Mouse (Mus musculus) stomach, embryonic 14.5 days (tissue): ENCODE measurements at regions not wholly inside any gene's neighbourhood (a gene's known extent, or its start where the extent isn't known, plus 50 kb on each side); places are given as distances from the start of the nearest gene placed in this dataset.
"Not testable (repeated sequence)": the region's sequence is repeated elsewhere in the genome, so short reads cannot be mapped to it uniquely, and the experiment has no call there.

Experiments used
- ATAC-seq: fragments of 200-750 bp; cut with Nextera tagmentation; 2 replicates; pipeline ENCODE4 v1.8.0; 2017; ENCODE audit warnings: low read depth, moderate TSS enrichment; ENCODE audit not compliant: insufficient number of reproducible peaks, insufficient read depth, low FRiP score
- H3K27ac ChIP-seq: fragments of 300-500 bp; sonication (generic); 2 replicates; pipeline ENCODE4 v1.5.1; 2014; ENCODE audit warnings: mild to moderate bottlenecking, low read length, moderate library complexity, mixed read lengths
- H3K27me3 ChIP-seq: fragments of 300-500 bp; sonication (generic); 2 replicates; pipeline ENCODE4 v1.6.1; 2014; ENCODE audit warnings: low read length, control low read depth, mixed read lengths; ENCODE audit not compliant: control insufficient read depth, insufficient read depth
- H3K36me3 ChIP-seq: fragments of 300-500 bp; sonication (generic); 2 replicates; pipeline ENCODE4 v1.6.1; 2014; ENCODE audit warnings: mild to moderate bottlenecking, control low read depth, low read length, moderate library complexity, mixed read lengths; ENCODE audit not compliant: control insufficient read depth, insufficient read depth
- H3K4me1 ChIP-seq: fragments of 300-500 bp; sonication (generic); 2 replicates; pipeline ENCODE4 v1.6.1; 2014; ENCODE audit warnings: low read length, control low read depth, mixed read lengths; ENCODE audit not compliant: control insufficient read depth, insufficient read depth
- H3K4me2 ChIP-seq: fragments of 300-500 bp; sonication (generic); replicated peaks from 2 replicates; pipeline ENCODE4 v1.6.1; 2014; ENCODE audit warnings: low read depth, low read length, control low read depth
- H3K4me3 ChIP-seq: fragments of 300-500 bp; sonication (generic); 2 replicates; pipeline ENCODE4 v1.5.1; 2014; ENCODE audit warnings: low read depth, low read length, control low read depth
- H3K9ac ChIP-seq: fragments of 300-500 bp; sonication (generic); replicated peaks from 2 replicates; pipeline ENCODE4 v1.6.1; 2014; ENCODE audit warnings: low read depth, mild to moderate bottlenecking, control low read depth, low read length, moderate library complexity, mixed read lengths
- H3K9me3 ChIP-seq: fragments of 300-500 bp; sonication (generic); 2 replicates; pipeline ENCODE4 v1.6.1; 2016; ENCODE audit warnings: low read depth, low read length, control low read depth; ENCODE audit not compliant: control insufficient read depth
- WGBS: fragments of 180-500 bp; shearing (Covaris S2); extraction: QIAGEN DNeasy Blood & Tissue Kit; methylation state at CpG from one replicate; pipeline ENCODE4 v1.1.7; 2014; 5-methylcytosine and 5-hydroxymethylcytosine counted together

DNA sequence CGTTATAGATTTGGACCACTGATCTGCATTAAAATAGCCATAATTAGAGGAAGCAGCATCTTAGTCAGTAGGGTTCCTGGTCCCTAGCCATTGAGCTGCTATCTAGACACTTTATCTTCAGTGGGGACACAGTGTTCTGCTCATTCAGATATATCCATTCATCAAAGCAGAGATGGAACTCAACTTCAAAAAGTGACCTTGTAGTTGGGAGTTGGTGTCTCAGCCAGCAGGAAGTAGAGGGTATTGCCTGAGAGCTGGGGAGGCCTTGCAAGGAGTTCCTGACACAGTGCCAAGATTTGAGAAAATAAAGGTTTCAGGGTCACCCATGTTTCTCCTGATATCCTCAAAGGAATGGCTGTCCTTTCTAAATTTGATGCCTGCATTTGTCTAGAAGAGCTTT lies 304.7 kb upstream of the Shh start:
- H3K27me3 ChIP-seq, result no peaks in the 10 kb centered on the region
- no peak overlapping the region for H3K27ac ChIP-seq
- WGBS, result 86% methylated on average over 1 of the region's 1 CpGs
- H3K4me2 ChIP-seq, result no peak overlapping the region
- no peaks in the 10 kb centered on the region for H3K9me3 ChIP-seq
- H3K36me3 ChIP-seq, result no peaks in the 10 kb centered on the region
- H3K4me1 ChIP-seq, result no peaks in the 10 kb centered on the region
- no peak overlapping the region for H3K4me3 ChIP-seq
- H3K9ac ChIP-seq, result no peak overlapping the region
- ATAC-seq, result no peak

DNA sequence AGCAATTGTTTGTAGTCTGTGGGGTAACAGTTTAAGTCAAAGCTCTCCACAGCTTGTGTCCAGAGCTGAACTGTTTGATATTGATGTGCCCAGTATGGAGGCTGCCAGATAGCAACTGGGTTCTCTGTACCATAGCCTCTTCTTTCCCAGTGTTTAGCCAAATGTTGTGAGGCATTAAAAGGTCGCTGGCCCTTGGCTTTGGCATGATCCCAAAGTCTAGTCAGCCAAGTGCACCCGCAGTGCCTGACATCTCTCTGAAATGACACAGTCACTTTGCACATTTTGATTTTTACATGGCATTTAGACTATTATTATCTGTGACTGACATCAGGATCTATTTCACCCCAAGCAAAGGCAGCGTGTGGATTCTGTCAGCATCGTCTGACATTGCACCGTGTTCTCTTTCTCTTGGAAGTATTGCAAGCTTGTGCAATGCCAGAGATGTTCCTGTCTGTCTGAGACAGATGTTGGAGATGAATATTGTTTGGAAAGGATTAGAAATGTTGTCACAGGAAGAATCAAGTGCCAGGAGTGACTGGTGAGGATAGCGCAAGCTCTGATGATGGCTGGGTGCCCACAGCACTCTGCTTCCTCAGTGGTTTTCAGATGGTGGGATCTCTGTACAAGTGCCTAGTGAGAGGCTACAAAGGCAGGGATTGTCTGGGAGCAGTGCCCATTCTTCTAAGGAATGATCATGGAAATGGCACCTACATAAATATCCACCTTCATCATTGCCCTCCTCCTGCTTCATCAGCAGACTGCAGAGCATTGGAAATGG lies 289.3 kb upstream of the Shh start:
- Histone ChIP-seq H3K36me3 (no peaks in the 10 kb centered on the region), H3K4me2 (no peak overlapping the region), H3K4me1 (no peaks in the 10 kb centered on the region), H3K9me3 (no peaks in the 10 kb centered on the region), H3K9ac (no peak overlapping the region), H3K27me3 (no peaks in the 10 kb centered on the region), H3K27ac (no peak overlapping the region), H3K4me3 (no peak overlapping the region)
- 86% methylated on average over 6 of the region's 6 CpGs for WGBS
- no peak for ATAC-seq

DNA sequence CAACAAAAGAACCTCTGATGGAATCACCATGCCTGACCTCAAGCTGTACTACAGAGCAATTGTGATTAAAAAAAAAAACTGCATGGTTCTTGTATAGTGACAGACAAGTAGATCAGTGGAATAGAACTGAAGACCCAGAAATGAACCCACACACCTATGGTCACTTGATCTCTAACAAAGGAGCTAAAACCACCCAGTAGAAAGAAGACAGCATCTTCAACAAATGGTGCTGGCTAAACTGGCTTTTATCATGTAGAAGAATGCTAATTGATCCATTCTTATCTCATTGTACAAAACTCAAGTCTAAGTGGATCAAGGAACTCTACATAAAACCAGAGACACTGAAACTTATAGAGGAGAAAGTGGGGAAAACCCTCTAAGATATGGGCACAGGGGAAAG lies 284.8 kb upstream of the Shh start:
- ATAC-seq, H3K27ac ChIP-seq, H3K27me3 ChIP-seq, H3K4me2 ChIP-seq, H3K4me3 ChIP-seq, H3K9me3 ChIP-seq, H3K4me1 ChIP-seq, H3K9ac ChIP-seq, H3K36me3 ChIP-seq: not testable (repeated sequence)

DNA sequence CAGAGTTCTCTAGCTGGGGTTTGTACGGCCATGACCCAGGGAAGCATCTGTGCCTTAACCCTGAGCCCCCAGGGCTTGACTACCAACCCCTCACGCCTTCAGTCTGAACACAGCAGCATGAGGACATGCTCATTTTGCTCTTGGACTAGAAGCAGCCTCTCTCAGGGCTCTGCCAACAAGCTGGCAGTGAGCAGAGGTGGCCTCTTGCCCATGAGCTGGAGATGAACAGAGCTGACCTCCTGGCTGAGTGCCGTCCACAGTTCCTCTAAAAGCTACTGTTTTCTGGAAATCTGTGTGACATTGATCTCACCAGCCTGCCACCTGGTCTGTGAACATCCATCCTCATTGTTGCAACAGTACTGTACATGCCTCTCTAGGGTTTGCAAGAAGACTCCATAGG lies 267.7 kb upstream of the Shh start:
- no peaks in the 10 kb centered on the region for H3K9me3 ChIP-seq
- H3K4me2 ChIP-seq, result no peak overlapping the region
- ATAC-seq, result no peak
- 78% methylated on average over 3 of the region's 3 CpGs for WGBS
- H3K27me3 ChIP-seq, result no peaks in the 10 kb centered on the region
- no peaks in the 10 kb centered on the region for H3K4me1 ChIP-seq
- no peaks in the 10 kb centered on the region for H3K36me3 ChIP-seq
- no peak overlapping the region for H3K4me3 ChIP-seq
- H3K27ac ChIP-seq, result no peak overlapping the region
- no peak overlapping the region for H3K9ac ChIP-seq

DNA sequence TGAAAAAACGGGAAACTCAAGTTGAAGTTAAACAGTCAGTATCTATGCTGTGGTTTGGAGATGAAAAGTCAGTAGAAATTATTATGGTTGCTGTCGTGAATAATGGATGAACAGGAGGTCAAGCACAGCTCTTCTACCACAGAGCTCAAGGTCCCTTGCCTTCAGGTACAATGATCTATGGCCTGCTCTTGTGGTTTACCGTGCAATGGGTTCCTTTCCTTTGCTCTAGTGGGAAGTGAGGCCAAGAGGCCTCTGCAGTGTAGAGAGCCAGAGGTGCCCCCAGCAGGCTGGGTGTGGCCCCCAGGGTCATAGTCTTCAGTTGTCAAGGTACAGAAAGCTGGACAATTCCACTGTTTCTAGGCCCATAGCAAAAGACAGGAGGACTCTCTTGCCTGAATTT lies 255.0 kb upstream of the Shh start:
- Histone ChIP-seq H3K4me1 (no peaks in the 10 kb centered on the region), H3K4me2 (no peak overlapping the region), H3K9ac (no peak overlapping the region), H3K36me3 (no peaks in the 10 kb centered on the region), H3K9me3 (no peaks in the 10 kb centered on the region), H3K4me3 (no peak overlapping the region), H3K27me3 (no peaks in the 10 kb centered on the region), H3K27ac (no peak overlapping the region)
- no peak for ATAC-seq
- 64% methylated on average over 3 of the region's 3 CpGs for whole genome bisulfite sequencing

DNA sequence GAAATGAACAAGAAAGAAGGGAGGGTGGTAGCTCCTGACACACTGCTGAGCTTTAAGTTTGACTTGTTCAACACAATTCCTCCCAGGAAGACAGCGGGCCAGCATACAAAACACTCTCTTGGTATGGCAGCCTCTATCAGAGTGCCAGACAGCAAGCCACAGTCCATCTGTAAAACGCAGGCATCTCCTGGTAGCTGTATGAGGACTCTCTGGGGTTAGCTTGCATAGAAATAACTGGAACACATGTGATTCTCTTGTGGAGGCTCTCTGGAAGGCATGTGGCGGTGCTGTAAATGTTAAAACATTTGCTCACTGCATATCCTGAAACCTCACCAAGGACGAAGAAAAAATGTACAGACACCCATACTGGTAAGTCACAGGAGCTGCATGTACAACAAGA lies 247.9 kb upstream of the Shh start:
- H3K4me2 ChIP-seq, result no peak overlapping the region
- no peak overlapping the region for H3K27ac ChIP-seq
- H3K9ac ChIP-seq, result no peak overlapping the region
- no peak overlapping the region for H3K4me3 ChIP-seq
- H3K4me1 ChIP-seq, result no peaks in the 10 kb centered on the region
- no peaks in the 10 kb centered on the region for H3K36me3 ChIP-seq
- H3K27me3 ChIP-seq, result no peaks in the 10 kb centered on the region
- no peaks in the 10 kb centered on the region for H3K9me3 ChIP-seq
- ATAC-seq, result no peak
- WGBS, result 87% methylated on average over 4 of the region's 4 CpGs

DNA sequence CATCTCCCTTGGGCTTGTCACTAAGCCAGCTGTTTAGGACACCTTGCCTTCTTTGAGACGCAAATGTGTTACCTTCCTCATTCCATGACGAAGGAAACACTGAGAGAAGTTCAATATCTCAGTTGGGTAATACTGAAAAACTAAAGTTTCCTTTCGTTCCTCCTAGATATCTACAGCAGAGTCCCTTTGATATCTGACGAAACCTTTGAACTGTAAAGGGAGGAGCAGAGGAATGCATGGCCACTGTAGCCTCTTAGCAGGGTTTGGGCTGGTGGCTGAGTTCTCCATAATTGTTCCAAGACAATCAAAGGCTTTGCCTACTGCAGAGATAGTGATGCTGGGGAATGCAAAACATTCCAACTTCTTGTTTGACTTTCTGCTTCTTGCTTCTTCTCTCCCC lies 243.5 kb upstream of the Shh start:
- Histone ChIP-seq H3K27me3 (no peaks in the 10 kb centered on the region), H3K9ac (no peak overlapping the region), H3K27ac (no peak overlapping the region), H3K4me3 (no peak overlapping the region), H3K4me2 (no peak overlapping the region), H3K9me3 (no peaks in the 10 kb centered on the region), H3K4me1 (no peaks in the 10 kb centered on the region), H3K36me3 (no peaks in the 10 kb centered on the region)
- ATAC-seq, result no peak
- 50% methylated on average over 4 of the region's 4 CpGs for WGBS

DNA sequence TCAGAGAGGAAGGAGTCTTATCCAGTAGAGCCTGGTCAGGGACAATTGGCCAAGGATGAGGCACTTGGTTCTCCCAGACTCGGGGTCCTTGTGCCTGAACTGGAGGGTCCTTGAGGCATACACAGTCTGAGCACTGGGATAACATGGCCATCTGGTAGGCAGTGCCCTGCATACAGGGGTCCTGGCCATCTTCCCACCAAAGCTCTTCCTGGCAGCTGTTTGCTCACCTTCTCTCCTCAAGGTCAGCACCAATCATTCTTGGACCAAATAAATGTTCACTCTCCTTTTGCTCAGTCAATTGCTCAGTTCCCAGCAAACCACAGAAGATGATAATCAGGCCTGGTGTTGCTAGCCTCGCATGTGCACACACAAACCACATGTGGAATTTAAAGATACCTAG lies 242.6 kb upstream of the Shh start:
- Histone ChIP-seq H3K4me2 (no peak overlapping the region), H3K36me3 (no peaks in the 10 kb centered on the region), H3K27ac (no peak overlapping the region), H3K9ac (no peak overlapping the region), H3K9me3 (no peaks in the 10 kb centered on the region), H3K4me3 (no peak overlapping the region), H3K4me1 (no peaks in the 10 kb centered on the region), H3K27me3 (no peaks in the 10 kb centered on the region)
- 71% methylated on average over 2 of the region's 2 CpGs for WGBS
- no peak for ATAC-seq

DNA sequence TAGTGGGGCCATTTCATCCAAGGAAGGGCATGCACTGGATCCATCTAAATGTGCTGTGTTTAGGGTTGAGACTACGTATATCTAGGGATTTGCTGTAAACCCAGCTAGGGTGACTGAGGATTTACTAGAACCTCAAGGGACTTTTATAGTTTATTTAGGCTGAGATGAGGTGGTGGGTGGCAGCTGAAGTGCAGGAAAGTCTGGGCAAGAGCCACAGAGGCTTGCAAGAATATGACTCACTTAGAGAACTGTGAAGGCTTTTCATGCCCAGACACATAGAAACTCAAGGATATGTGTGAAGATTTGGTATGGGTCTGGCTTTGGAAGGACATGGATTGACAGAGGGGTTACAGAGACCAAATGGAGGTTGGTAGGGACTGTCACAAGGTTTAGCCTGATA lies 237.3 kb upstream of the Shh start:
- WGBS, result 64% methylated on average over 1 of the region's 1 CpGs
- Histone ChIP-seq H3K36me3 (no peaks in the 10 kb centered on the region), H3K9me3 (no peaks in the 10 kb centered on the region), H3K9ac (no peak overlapping the region), H3K4me2 (no peak overlapping the region), H3K27ac (no peak overlapping the region), H3K4me1 (no peaks in the 10 kb centered on the region), H3K27me3 (no peaks in the 10 kb centered on the region), H3K4me3 (no peak overlapping the region)
- ATAC-seq, result no peak
